Mouse (Mus musculus) stomach, postnatal 0 days (tissue): Measurements from ENCODE around the gene Gsk3a.

Experiments used
- CTCF ChIP-seq: IDR thresholded peaks from 2 replicates; pipeline ENCODE4 v1.5.1; 2016; ENCODE audit warnings: antibody characterized with exemption, low read depth, mild to moderate bottlenecking, moderate library complexity
- EP300 ChIP-seq: optimal IDR thresholded peaks from 2 replicates; pipeline ENCODE3; 2016; ENCODE audit warnings: antibody characterized with exemption

DNA sequence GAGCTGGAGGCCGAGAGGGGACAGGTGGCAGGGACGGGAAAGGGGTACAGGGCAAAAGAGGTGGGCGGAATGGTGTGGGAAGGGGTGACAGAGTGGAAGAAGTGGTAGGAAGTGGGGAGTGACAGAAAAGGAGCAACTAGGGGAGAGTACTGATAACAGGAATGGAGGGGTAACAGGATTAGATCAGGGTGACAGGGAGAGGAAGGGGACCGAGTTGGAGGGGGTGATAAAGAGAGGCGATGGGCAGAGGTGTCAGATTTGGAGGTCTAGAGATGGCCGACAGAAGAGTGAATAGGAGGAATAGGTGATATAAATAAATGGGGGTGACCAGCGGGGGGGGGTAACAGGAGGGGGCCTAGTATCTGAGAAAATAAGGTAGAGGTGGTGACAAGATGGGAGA lies 30.9 kb upstream of the Gsk3a start:
- TF ChIP-seq CTCF = no peak
- no peak for TF ChIP-seq EP300
